Mouse (Mus musculus) kidney, postnatal 36 days (tissue): ENCODE measurements around the gene Tulp2.
"Not testable (repeated sequence)": the region's sequence is repeated elsewhere in the genome, so short reads cannot be mapped to it uniquely, and the experiment has no call there.

ENCODE experiments used
- DNase-seq, 2 experiments: peaks; one replicate each; pipeline ENCODE4 v3.0.0; 2021 to 2022; ENCODE audit warnings: mixed read lengths in 2 of 2

Gene Tulp2

DNA sequence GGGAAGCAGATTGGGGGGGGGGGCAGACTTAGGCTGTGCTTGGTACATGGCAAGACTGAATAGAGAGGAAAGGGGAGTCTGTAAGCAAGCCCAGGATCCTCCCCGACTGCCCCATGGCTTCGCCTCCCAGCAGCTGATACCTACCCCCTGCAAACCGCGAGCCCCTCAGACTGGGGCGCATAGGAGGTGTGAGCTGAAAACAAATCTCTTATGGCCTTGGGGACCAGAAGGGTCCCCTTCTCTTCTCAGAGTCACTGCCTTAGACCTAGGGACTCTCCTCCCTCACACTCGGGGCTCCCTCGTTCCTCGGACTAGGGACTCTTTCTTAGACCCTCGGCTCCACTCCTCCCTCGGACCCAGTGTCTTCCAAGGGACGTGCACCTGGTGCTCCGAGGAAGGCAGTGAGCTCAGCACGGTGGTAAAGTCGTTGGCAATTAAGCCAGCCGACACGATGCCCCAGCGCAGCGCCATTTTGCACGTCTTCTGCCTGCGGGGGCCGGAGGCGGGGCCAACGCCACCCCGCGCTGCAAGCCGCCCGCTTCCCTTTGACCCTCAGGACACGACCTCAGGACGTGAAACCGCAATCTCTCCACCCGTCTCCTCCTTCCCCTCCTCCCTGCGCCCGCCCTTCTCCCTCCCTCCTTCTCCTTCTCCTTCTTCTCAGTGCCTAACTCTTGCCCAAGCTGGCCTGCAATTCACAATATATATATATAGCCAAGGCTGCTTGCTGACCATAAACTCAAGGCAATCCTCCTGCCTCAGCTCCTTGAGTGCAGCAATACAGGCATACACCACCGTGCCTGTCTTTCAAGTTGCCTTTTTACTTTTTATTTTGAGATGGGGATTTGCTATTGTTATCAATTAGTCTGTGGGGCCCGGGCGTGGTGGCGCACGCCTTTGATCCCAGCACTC, 6.9 kb downstream of the Tulp2 start, which contains the start of gene Dhdh:
Dhdh (minus strand) TSS at position 513 of the 912 bp plus-strand sequence.
- peak; percentile 73 to 82 for DNase-seq

DNA sequence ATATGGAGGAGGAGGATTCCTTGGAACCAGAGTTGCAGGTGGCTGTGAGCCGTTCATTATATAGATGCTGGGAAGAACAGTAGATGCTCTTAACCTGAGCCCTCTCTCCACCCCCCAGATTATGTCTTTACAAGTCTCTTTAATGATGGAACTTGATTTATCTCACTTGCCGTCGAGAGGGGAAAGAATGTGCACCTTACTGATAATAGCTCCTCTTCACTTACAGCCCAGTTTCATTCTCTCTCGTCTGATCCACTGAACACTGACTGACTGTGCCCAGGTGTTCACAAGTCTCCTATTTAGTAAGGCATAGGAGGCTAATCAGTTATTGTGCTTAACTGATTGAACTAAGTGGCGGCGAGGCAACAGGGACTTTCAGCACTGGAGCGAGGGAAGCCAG, 7.9 kb downstream of the Tulp2 start:
- DNase-seq = no peak

DNA sequence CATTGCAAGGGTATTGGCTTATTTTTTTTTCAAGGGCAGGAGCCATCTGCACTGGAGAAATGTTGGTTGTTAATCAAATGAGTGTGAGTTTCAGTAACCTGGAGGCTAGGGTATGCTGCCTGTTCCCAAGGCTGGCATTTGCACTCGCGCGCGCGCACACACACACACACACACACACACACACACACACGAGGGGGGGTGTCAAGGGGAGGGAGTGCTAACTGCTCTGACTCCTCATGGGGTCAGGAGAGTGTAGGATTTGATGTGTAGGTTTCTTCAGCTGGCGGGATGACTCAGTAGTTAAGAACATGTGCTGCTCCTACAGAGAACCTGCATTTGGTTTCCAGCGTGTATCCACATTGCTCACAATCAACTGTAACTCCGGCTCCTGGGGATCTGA, 9.1 kb downstream of the Tulp2 start:
- DNase-seq = no peak

DNA sequence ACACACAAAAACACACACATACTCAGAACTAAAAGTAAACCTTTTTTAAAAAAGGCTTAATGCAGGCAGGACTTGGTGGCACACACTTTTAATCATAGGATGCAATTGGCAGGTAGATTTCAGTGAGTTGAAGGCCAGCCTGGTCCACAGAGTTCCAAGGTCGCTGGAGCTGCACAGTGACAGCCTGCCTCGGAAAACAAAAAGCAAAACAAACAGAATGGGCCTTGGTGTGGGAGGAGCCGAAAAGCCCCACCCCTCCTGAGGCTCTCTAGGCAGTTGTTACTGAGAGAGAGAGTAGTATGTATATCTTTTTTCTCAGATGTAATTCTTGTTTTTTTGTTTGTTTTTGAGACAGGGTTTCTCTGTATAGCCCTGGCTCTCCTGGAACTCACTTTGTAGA, 9.6 kb downstream of the Tulp2 start:
- DNase-seq = peak; percentile 61 to 71

DNA sequence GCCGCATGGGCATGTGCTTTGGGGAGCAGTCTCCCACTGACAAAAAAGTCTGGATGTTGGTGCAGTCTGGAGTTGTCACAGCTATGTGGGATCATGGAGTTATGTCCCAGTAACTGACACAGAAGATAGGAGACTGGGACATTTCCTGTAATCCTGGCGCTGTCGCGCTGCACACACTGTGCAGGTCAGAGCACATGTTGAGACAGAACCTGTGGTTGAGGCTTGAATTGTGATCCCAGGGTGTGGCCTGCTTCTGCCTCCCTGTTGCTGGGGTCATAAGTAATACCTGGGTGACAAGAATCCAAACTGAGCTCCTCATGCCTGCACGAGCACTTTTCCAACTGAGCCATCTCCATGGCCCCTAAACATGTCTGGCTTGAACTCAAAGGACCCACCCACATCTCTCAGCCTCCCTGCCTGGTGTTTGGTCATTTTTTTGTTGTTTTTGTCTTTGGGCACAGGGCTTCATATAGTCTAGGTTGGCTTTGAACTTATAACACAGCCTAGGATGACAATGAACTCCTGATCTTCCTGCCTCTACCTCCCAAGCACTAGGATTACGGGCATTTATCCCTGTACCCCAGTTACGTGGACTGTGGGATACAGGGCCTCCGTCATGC, 10.7 kb downstream of the Tulp2 start:
- no peak for DNase-seq

DNA sequence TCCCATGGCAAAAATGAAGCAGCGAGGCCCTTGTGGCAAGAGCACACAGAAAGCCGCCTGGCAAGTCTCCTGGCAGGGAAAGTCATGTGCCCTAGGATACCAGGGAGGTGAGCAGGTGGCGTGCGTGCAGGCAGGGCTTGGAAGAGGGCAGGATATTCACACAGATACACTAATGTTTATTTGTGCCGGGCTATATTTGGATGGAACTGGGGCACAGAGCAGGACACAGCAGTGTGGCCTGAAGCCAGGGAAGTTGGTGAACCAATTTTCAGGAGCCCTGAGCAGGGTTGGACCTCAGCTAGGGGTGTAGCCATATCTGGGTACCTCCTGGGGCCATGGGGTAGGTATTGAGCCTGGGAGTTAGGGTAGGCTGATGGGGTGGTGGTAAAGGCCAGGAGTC, 11.3 kb downstream of the Tulp2 start:
- DNase-seq = no peak

DNA sequence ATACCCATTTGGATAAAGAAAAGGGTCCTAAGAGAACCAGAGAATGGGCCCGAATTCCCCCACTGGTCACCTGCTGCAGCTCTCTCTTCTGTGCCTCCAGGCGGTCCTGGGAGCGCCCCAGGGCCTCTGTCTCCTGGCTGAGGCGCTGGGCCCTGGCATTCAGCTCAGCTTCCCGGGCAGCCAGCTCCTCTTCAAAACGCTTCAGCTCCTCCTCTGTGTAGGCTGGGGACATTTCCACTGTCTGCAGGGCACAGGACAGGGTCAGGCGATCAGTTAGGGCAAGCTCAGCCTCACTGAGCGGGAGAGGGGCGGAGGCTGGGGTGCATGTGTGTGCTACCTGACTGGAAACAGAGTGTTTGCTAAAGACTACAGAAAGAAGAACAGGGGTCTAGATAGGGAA, 12.9 kb downstream of the Tulp2 start:
- no peak for DNase-seq

DNA sequence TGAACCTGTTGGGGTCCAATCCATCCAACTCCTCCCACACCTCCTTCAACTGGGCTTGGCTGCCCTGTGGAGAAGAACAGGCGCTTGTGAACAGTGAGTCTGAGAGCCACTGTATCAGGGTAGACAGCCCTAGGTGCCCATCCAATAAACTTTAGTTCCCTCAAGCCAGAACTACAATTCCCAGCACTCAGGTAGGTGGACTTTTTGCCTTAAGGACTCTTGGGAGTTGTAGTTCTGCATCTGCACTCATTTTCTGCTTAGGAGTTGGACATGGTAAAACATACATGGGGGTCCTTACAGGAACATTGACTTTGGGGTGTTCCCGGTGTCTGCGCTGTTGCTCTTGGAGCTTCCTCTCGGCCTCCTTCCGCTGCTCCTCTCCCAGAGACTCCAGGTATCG, 16.8 kb downstream of the Tulp2 start:
- no peak for DNase-seq

DNA sequence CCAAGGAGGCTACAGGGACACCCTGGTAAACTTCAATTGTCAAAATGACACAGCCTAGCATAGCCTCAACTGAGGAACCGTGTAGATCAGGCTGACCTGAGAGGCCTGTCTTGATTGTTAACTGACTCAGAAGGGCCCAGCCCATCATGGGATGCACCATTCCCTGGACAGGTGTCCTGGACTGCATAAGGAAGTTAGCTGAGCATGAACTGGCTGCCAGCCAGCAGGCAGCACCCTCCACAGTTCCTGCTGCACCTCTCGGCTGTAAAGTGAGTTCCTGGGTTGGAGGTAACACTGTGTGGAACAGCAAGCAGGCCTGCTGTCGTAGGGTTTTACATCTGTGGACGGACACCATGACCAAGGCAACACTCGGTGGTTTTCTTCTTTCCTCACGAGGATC, 25.9 kb downstream of the Tulp2 start:
- DNase-seq = peak in 1 of 2 experiments; percentile 60

DNA sequence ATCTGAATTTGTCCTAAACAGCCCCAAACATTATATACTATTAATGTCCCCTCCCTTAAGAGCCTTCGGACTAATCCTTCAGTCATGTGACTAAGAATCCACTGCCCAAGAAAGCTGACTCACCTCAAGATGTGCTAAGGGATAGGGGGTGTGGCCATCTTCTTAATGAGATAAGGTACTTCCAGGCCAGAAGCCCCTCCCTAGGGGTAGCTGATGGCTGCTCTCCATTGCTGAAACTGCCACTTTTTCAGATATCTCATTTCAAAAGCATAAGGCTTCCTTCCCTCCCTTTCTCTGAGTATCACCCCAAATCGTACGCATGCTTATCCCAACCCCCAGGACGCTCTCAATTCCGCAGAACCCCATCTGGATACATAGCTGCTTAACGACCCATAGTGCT, 26.9 kb downstream of the Tulp2 start:
- no peak for DNase-seq

DNA sequence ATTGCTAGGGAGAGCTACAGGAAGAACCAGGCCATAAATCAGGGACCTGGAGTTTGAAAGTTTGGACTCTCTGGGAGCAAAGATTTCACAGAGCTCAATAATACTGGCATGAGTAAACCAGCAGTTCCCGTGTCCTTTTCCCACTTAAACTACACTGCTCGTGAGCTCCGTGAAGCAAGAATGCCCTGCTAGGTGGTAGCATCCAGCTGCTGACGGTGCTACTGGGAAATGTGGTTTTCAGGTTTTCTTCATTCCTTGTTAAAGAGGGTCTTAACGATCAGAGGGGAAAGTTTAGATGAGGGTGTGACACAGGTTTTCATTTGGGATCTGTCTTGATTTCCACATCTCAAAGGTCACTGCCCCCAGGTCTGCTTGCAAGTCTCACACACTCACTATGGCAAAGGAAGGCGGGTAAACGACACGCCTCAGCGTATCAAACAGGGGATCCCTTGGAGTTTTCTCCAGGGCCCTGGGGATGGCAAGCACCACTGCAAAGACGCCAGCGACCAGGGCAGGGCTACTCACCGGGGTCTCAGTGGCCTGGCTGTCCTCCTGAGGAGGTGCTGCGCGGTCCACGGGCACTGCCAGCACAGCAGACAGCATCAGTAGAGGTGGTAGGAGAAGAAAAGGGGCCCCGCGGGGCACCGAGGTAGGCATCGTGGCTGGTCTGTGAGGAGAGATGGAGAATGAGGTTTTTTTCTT, 27.7 kb downstream of the Tulp2 start:
- DNase-seq = no peak

DNA sequence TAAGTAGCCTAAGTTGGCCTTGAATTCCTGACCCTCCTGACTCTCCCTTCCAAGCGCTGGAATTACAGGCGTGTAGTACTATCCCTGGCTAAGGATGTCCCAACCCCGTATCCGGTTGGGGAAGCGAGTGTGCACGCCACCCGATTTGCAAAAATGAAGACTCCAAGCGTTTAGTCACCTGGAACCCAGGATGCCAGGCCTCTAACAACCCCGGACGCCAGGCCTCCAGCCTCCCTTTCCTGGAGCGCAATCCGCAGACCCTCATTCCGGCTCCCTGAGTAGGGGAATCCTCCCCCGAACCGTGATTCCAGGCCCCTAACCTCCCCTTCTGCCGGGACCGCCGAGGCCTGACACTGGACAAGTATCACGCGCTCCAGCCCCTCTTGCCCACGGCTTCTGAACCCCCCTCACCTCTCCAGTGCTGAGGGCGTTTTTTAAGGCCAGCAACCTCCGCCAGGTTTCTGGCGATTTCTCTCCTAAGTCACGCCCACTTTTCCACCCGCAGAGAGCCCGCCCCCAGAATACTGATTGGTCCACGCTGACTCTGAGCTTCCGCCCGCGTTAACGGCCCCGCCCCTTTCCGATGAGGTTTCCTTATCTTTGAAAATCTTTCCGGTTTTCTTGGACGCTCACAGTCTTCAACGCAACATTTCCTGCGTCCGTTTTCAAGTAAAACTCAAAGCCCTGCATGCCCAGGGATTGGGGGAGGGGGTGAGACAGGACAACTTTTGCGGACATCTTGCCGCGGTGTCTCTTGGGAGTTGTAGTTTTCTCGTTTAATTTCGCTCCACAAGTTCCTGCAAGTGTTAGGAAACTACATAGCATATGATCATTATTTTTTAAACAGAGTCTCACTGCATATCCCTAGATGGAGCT, 28.5 kb downstream of the Tulp2 start, which contains the start of gene Nucb1:
Nucb1 (minus strand) TSS at position 495 of the 876 bp plus-strand sequence.
- peak; percentile 96 for DNase-seq

DNA sequence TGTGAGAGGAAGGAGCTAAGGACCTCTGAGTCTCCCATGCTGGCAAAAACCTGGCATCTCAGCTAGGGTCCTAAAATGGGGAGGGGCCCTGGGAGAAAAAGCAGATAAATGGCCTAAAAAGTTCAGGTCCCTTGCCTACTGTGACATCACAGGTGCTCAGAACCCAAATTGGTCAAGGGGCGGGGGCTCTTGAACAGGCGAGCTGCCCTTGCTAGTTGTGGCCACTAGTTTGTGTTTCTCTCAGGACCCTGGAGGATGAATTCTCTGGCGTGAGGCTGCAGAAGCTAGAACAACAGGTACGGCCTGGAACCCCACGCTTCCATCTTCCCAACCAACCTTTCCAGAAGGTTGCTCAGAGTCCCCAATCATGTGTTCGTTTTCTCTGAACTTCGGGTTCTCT, 32.7 kb downstream of the Tulp2 start:
- DNase-seq = no peak

DNA sequence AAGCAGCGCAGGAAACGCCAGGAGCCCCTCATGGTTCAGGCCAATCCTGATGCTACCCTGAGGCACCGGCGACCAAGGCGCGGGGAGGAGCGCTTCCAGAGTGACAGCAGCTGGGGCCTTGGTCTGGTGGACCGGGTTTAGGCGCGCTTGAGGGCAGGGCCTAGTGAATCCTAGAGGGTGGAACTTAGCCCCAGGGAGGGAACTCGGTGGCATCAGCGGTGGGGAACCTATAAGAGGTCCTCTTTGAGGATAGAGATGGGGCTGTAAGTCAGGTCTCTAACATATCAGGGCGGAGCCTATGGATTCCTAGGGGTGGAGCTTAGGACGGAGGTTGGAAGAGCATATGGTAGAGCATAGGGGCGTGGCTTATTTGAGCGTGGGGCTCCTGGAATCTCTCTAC, 33.8 kb downstream of the Tulp2 start:
- no peak for DNase-seq

DNA sequence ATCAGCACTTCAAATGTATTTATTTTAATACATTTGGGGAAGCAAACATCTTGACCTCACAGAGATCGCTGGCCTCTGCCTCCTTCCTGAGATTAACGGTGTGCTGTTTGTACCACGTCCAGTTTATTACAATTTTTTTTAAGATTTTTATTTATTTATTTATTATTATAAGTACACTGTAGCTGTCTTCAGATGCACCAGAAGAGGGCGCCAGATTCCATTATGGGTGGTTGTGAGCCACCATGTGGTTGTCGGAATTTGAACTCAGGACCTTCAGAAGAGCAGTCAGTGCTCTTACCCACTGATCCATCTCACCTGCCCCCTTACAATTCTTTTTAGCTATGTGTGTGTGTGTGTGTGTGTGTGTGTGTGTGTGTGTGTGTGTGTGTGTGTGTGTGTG, 35.2 kb downstream of the Tulp2 start:
- not testable (repeated sequence) for DNase-seq

DNA sequence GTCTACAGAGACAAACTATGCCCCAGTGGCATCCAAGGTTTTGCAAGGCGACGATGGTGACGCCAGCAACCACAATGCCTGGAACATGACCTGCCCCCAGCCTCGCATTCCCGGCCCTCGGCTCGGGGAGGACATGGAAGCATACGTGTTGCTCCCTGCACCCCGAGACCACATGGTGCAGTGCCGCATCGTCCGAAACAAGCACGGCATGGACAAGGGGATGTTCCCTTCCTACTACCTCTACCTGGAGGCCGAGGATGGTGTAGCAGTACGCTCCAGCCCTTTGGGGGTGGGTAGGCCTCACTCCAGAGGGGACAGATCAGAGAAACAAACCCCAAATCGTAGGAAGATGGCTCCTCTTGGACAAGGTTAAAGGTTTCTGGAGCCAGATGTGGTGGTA, 36.9 kb downstream of the Tulp2 start:
- DNase-seq = no peak

DNA sequence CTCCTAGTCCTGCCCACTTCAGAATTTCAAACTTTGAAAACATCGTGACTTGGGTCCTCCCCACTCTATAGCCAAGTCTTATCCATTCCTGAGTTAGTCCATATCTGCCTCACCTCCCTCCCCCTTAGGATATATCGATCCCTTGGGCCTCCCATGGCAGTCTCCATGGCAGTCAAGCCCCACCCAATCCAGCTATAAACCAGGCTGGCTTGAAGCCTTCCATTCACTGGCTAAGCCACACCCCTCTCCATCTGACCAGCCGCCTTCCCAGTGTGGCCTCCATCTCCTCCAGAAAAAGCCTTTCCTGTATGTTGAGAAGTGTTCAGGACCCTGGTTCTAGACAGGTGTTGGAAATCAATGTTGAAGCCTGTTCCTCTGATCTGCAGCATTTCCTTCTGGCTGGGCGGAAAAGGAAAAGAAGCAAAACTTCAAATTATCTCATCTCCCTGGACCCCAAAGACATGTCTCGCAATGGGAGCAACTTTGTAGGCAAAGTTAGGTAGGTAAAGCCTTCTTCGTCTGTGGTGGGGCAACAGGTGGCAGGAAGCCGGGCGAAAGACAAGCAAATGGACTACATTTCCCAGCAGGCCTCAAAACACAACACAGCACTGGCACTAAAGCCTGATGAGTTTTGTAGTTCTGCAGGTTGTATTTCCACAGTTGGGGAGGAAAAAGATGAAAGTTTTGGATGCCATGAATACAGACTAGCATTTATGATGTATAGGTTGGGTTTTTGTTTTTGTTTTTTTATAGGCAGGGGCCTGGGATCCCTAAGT, 37.9 kb downstream of the Tulp2 start:
- no peak for DNase-seq

DNA sequence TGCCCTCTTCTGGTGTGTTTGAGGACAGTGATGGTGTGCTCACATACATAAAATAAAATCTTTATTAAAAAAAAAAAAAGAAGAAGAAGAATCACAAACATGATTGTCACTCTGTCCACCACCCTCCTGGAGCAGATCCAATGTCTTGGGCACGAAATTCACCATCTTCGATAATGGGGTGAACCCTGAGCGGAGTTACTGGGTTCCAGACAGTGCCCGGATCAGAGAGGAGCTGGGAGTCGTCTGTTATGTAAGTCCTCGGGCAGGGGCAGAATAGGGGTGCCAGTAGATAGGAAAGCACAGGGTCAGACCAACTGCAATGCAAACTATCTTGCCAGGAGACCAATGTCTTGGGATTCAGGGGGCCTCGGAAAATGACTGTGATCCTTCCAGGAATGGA, 38.9 kb downstream of the Tulp2 start:
- no peak for DNase-seq

DNA sequence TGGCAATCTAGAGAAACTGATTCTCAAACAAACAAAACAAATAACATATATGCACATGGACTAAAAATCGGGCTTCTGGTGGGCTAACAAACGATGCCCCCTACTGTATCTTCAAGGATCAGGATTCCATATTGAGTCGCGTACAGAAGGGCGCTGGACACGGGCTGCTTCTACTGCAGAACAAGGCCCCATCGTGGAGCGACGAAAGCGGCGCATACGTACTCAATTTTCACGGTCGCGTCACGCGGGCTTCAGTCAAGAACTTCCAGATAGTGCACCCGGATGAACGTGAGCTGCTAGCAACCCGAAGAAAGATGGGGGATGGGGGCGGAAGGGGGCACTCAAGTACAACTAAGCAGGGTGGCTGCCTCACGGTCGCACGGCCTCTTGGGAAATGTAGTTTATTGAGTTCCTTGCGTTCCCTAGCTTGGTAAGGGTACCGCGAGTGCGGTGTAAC, 40.1 kb downstream of the Tulp2 start:
- DNase-seq = peak; percentile 95

DNA sequence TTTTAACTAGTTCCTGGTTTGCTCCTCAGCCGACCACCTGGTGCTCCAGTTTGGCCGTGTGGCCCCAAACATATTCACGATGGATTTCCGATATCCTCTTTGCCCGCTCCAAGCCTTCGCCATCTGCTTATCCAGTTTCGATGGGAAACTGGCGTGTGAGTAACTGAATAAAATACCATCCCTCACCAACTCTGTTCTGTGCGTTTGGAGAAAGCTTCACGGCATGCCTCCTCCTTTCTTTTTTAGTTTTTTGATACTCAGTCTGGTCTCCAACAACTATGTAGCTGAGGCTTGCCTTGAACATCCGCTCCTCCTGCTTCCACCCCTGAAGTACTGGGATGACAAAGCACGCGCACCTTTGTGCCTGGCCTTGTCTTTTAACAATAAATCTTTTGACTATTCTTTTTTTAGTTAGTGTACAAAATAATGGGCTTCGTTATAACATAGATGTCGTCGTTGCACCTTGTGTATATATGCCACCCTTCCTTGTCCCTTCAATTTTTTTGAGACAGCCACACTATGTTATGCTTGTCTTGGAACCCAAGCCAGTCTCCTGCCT, 40.6 kb downstream of the Tulp2 start:
- no peak for DNase-seq

DNA sequence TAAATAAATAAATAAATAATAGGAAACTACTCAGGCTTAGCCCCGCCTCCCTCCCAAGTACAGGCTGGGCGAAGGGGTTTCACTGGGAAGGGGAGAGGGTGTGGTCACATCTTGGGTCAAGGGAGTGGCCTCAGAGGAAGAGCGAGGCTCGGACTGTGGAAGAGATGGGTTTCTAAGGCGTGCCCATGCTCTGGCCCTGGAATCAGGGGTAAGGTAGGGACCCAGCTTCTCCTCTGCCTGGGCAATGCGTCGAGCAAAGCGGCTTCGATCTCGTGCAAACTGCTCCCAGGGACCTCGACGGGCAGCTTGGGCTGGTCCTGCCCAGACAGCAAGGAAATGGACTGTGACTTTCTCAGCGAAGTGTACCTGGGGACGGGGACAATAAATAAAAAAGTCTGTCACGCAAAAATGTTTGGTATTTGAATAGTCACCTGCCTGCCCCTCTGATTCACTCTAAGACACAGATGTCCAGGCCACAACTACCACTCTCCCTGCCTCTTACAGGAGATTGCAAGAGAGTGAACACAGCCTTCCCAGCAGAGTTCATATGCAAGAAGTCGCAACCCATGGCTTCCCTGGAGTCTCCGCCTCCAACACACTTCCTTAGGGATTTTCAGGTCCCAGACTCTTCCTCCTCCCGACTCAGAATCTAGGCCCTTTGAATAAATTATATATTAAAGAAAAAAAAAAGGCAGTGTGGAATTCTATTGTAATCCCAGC, 41.4 kb downstream of the Tulp2 start:
- DNase-seq = peak in 1 of 2 experiments; percentile 19
